Mouse (Mus musculus) urinary bladder, postnatal 36 days (tissue): ENCODE results near the gene Olfr1160.
"Not testable (repeated sequence)": the region's sequence is repeated elsewhere in the genome, so short reads cannot be mapped to it uniquely, and the experiment has no call there.

Experiments
- DNase-seq, 2 experiments: peaks; one replicate each; pipeline ENCODE4 v3.0.0; 2022; ENCODE audit warnings: low spot score in 2 of 2, mixed read lengths in 1 of 2

The Olfr1160 gene

DNA sequence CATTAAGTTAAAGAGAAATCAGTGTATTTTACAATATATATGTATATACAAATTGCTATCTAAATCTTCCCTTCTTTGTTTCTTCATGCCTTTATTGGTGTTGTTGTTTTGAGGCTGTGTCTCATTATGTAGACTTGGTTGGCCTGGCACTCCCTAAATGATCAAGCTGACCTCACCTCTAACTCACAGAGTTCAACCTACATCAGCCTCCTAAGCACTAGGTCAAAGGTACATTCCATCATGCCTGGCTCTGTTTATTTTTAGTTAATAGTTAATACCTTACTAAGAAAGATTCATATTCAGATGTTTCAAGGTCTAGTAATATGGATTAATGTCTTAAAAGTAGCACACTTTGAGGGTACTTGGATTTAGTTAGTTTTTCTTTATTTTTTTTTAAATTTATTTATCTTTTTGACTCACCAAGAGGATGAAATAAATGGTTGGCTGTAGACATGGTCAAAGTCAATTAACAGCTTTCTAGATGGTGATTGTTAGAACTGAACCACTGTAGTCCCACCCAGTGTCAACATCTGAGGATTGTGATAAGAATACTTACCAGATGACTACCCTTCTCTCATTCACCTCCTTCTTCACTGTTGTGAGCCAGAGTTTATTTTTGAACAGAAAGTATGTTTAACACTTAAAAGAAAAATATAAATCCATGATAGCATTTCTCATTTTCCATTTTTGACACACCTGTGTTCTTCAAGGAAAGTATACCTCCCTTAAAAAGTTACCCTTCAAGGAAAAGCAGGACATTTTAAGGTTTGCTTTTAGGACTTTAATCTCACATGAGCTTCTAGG is at the start of gene Olfr1160:
Olfr1160 (minus strand) TSS at position 754 of the 804 bp plus-strand sequence.
- no peak for DNase-seq

DNA sequence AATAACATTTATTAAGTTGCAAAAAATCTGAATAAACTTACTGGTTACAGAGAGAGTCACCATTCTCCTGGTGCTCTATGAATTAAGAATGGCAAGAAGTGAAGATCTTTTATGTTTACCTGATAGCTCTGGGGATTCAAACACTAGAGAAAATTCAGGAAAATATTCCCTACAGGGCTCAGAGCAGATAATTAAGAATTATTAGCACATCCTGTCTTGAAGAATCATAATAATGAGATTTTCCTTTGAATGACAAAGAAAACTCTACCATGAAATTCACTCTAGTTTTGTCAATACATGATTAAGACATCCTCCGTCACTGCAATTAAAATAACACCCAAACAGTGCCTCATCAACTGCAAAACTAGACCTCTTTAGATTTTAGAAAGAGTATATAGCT is 43.0 kb upstream of the Olfr1160 start, which contains the start of gene Olfr1162:
Olfr1162 (minus strand) TSS at position 101 of the 400 bp plus-strand sequence.
- no peak for DNase-seq

DNA sequence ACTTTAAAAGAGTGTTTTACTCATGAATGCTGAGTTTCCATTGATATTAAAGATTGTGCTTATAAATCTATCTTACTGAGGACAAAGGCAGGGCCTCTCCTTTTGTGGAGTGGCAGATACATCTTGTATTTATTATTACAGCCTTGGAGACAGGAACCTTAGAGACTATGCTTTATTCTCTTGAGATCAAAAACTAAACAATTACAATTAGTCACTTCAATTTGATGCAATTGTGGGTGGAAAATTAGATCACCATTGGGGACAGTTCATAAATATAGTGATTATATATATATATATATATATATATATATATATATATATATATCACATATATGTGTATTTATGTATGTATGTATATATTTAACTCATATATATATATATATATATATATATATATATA is 29.5 kb upstream of the Olfr1160 start, which contains the start of gene Olfr73:
Olfr73 (minus strand) TSS at position 101 of the 400 bp plus-strand sequence.
- no peak for DNase-seq

DNA sequence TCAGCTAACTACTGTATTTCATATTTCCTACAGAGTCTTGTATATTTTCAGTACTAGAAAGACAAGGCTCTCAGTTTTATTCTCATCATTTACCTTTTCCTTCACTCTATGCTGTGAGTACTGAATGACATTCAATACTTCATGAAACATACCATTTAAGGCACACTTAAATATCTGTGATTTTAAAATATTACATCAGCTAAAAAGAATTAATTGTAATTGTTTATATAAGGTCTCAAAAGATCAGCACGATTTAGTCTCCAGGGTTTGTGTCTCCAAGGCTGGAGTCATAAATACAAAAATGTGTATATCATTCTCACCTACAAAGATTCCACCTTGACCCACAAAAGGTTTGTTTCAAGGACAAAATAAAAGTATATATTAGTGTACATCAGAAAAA is 14.4 kb upstream of the Olfr1160 start, which contains the start of gene Olfr1161:
Olfr1161 (plus strand) TSS at position 301 of the 400 bp plus-strand sequence.
- not testable (repeated sequence) for DNase-seq

DNA sequence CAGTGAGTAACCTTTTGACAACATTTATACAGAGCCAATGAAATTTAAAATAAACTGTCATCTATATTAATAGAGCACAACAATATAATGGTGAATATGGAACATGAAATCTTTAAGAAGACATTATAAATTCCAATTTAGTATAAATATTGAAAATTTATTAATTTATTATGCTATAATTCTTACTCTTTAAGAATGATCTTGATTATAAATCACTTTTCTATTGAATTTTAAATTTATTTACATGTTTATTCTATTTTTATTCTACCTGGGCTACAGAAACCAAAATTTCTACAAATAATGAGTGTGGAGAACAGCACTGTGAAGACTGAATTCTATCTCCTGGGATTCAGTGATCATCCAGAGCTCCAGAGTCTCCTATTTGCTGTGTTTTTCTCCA is 18.3 kb downstream of the Olfr1160 start, which contains the start of gene Olfr1158:
Olfr1158 (plus strand) TSS at position 301 of the 400 bp plus-strand sequence.
- no peak for DNase-seq

DNA sequence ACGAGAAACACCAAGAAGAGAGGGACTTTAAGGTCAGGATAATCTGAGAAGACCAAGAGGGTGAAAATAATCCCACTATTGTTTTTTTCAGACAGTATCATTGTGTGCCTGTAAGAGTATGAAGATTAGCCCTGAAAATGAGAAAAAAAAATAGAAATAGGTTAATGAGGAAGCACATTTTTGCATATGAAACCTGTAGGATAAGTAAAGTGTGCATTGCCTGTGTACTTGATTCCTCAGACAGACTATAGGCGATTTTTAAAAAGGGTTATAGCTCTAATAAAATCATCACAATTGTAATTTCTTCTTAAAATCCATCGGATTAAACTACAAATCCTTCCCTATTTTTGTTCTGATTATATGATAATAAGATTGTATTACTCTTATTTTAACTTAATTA is 33.5 kb downstream of the Olfr1160 start, which contains the start of gene Olfr74:
Olfr74 (minus strand) TSS at position 101 of the 400 bp plus-strand sequence.
- DNase-seq, result no peak

DNA sequence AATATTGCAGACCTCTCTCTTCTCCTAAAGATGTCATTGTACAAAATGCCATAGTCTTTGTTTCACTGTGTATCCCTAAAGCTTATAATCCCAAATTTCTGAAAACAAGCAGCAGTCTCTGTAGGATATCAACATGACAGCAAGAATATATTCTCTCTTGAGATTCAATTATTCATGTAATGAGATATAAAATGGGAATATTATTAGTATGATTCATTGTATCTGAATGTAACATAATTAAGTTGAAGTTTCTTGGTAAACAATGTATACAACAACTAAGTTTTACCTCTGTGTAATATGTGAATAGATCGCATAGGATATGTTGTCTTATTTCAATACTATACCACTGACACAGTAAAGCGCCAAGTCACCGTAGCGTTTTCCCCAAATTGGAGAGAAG is 39.9 kb downstream of the Olfr1160 start, which contains the start of gene Olfr1157:
Olfr1157 (minus strand) TSS at position 101 of the 400 bp plus-strand sequence.
- no peak for DNase-seq

DNA sequence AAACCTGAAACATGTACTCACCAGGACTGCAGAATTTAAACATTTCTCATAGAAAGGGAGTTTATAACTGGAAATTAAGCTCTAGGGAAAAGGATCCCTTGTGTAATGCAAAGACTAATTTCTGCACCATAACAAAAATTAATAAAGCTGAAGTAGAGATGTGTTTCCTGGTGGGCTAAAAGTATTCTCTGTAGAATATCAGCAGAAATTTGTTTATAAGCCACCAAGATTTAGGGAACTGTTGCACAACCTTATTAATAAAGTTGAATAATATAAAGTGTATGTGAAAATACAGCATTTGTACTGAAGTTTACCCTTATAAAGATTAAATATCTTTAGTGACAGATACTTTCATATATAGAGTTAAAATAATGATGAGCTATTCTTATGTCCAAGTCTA is 55.1 kb downstream of the Olfr1160 start, which contains the start of gene Olfr1156:
Olfr1156 (minus strand) TSS at position 101 of the 400 bp plus-strand sequence.
- DNase-seq, result no peak
